Mouse (Mus musculus): Measurements from ENCODE around the gene Rhebl1. TPM values are rescaled to one million over a fixed set of nuclear protein-coding genes. Genes with fewer than 3 reads are reported as not detected.

Gene Rhebl1
- total and polyA plus RNA-seq, 3 experiments = 11.1 to 25.1 (median 17.6) TPM

DNA sequence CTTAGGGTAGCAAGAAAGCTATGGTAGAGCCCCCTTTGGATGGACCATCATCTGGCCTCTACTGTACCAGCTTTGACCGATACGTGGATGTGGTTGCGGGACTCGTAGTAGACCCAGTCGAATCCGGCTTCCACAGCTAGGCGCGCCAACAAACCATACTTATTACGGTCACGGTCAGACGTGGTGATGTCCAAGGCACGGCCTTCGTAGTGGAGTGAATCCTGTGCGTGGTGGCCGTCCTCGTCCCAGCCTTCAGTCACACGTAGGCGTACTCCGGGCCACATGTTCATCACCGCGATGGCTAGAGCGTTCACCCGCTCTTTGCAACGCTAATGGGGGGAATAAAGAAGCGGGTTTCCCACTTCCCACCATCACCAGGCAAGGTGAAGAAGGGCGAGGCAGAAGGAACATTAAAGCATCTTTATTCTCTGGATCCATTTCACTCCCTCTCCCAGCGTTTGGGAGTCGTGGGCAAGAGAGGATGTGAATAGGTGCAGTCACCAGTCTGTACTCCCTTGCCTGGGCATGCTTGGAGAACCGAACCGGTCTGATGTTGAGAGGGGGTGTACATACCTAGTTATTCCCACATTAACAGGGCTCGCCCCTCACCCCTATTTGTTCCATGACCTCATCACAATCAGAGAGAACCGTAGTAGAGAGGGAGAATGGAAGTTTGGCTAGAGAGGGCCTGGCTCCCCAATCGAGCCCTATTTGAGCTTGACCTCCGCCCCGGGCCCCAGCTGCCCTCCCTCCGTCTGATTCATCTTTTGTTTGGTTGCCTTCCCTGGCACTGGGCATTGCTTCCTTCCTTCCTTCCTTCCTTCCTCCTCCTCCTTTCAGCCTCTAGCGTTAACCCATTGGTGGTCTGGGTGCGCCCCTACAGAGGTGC is 650 bp upstream of the Rhebl1 start:
- in situ Hi-C loops (cut with MboI; ENCODE audit: low pct_ligation_motif_present, low pct_unique_long_range_greater_than_20kb, low sequenced_read_pairs) (no loop called here), dilution Hi-C loops (cut with MboI; ENCODE audit: extremely low pct_ligation_motif_present, extremely low pct_unique_long_range_greater_than_20kb, low sequenced_read_pairs) (no loop called here)
- no peak overlapping the region for H3K4me3 ChIP-seq (replicated peaks in 1 of 3; ENCODE audit: low read depth in 2 of 3, low read length in 2 of 3, poor library complexity in 1 of 3)
- peaks cover 3% of the 10 kb centered on the region for H3K27me3 ChIP-seq (replicated peaks)
- peaks cover 0 to 1% of the 10 kb centered on the region in 2 experiments for H3K36me3 ChIP-seq (replicated peaks in 1 of 2; ENCODE audit: control insufficient read depth in 1 of 2, insufficient read depth in 1 of 2, low read length in 1 of 2)
- H3K4me2 ChIP-seq (ENCODE audit: insufficient read depth, low read depth, poor library complexity, severe bottlenecking) = no peak overlapping the region
- DNase-seq (ENCODE audit: extremely low read depth) = no peak
- TF ChIP-seq CHD2 (IDR thresholded peaks at IDR 0.05; ENCODE audit: low read length) (no peak), ZMIZ1 (IDR thresholded peaks at IDR 0.05; ENCODE audit: low read depth, low read length) (no peak), ZNF384 (IDR thresholded peaks at IDR 0.05; ENCODE audit: low read depth, low read length) (no peak), MAFK (IDR thresholded peaks at IDR 0.05; ENCODE audit: insufficient replicate concordance, low read length) (no peak), ZKSCAN1 (IDR thresholded peaks at IDR 0.05; ENCODE audit: borderline replicate concordance, low read depth, low read length) (no peak), NRF1 (IDR thresholded peaks at IDR 0.05; ENCODE audit: low read depth, low read length) (no peak), BHLHE40 (IDR thresholded peaks at IDR 0.05; ENCODE audit: low read depth, low read length) (no peak), POLR2AphosphoS2 (IDR thresholded peaks at IDR 0.05; ENCODE audit: low read depth, low read length) (no peak)
- peaks cover 6 to 8% of the 10 kb centered on the region in 2 experiments; a peak in 3 of 4 replicates for H3K4me1 ChIP-seq (ENCODE audit: control insufficient read depth in 1 of 2, insufficient read depth in 2 of 2)
- no peak overlapping the region for H3K9ac ChIP-seq (ENCODE audit: insufficient read depth, low read depth)
- H3K9me3 ChIP-seq (replicated peaks; ENCODE audit: low read length) = peaks cover 6% of the 10 kb centered on the region
- no peak overlapping the region for H3K27ac ChIP-seq (ENCODE audit: insufficient read depth, low read depth)
- H3K79me2 ChIP-seq (replicated peaks; ENCODE audit: control insufficient read depth, extremely low read depth, insufficient read depth, poor library complexity, severe bottlenecking) = no peaks in the 10 kb centered on the region

DNA sequence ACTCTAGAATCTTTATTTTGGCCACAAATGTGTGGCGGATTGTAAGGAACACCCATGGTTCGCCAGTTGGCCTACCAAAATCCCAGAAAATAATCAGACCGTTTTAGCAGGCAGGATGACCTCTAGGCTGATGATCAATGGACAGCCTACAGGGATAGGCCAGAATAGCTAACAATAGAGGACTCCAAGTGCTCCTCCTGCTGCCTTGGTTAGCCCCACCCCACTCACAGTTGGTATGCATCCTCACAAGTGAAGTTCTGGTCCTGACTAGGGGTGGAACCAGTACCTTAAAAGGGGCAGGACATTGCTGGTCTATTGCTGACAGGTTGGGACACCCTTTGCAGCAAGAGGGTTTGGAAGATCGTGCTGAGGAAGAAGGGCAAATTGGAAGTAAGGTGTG is 1.3 kb downstream of the Rhebl1 start:
- dilution Hi-C loops (cut with MboI; ENCODE audit: extremely low pct_ligation_motif_present, extremely low pct_unique_long_range_greater_than_20kb, low sequenced_read_pairs) (no loop called here), in situ Hi-C loops (cut with MboI; ENCODE audit: low pct_ligation_motif_present, low pct_unique_long_range_greater_than_20kb, low sequenced_read_pairs) (no loop called here)
- TF ChIP-seq MYC (IDR thresholded peaks at IDR 0.05; ENCODE audit: low read depth, low read length) = no peak
- no peak for TF ChIP-seq CTCF (conservative IDR thresholded peaks at IDR 0.05 in 1 of 2, IDR thresholded peaks at IDR 0.05 in 1 of 2; ENCODE audit: low read depth in 2 of 2, low read length in 2 of 2)
- no peak for TF ChIP-seq IRF4 (IDR thresholded peaks at IDR 0.05; ENCODE audit: low read depth, low read length)
- TF ChIP-seq ZMIZ1 (IDR thresholded peaks at IDR 0.05; ENCODE audit: low read depth, low read length) = no peak
- no peak for TF ChIP-seq ZNF384 (IDR thresholded peaks at IDR 0.05; ENCODE audit: low read depth, low read length)
- no peak for TF ChIP-seq CHD2 (IDR thresholded peaks at IDR 0.05; ENCODE audit: low read length)
- TF ChIP-seq GABPA (IDR thresholded peaks at IDR 0.05; ENCODE audit: insufficient replicate concordance, low read depth, low read length) = no peak
- TF ChIP-seq KAT2A (IDR thresholded peaks at IDR 0.05; ENCODE audit: insufficient replicate concordance, low read length) = no peak
- no peak for TF ChIP-seq CHD1 (IDR thresholded peaks at IDR 0.05; ENCODE audit: low read depth, low read length)
- no peak for TF ChIP-seq EP300 (IDR thresholded peaks at IDR 0.05; ENCODE audit: low read length)
- TF ChIP-seq RCOR1 (conservative IDR thresholded peaks at IDR 0.05; ENCODE audit: low read depth, low read length) = no peak
- TF ChIP-seq MAX (IDR thresholded peaks at IDR 0.05; ENCODE audit: low read length) = no peak
- no peak for TF ChIP-seq MEF2A (IDR thresholded peaks at IDR 0.05; ENCODE audit: borderline replicate concordance, low read depth, low read length)
- H3K27ac ChIP-seq (ENCODE audit: insufficient read depth, low read depth) = no peak overlapping the region
- H3K79me2 ChIP-seq (replicated peaks; ENCODE audit: control insufficient read depth, extremely low read depth, insufficient read depth, poor library complexity, severe bottlenecking) = no peaks in the 10 kb centered on the region
- peaks cover 6% of the 10 kb centered on the region for H3K9me3 ChIP-seq (replicated peaks; ENCODE audit: low read length)
- H3K4me1 ChIP-seq (ENCODE audit: control insufficient read depth in 1 of 2, insufficient read depth in 2 of 2) = peaks cover 3 to 8% of the 10 kb centered on the region in 2 experiments; a peak in 3 of 4 replicates
- peaks cover 0 to 1% of the 10 kb centered on the region in 2 experiments for H3K36me3 ChIP-seq (replicated peaks in 1 of 2; ENCODE audit: control insufficient read depth in 1 of 2, insufficient read depth in 1 of 2, low read length in 1 of 2)
- DNase-seq (ENCODE audit: extremely low read depth) = no peak
- H3K4me3 ChIP-seq (replicated peaks in 1 of 3; ENCODE audit: low read depth in 2 of 3, low read length in 2 of 3, poor library complexity in 1 of 3) = no peak overlapping the region
- H3K9ac ChIP-seq (ENCODE audit: insufficient read depth, low read depth) = no peak overlapping the region
- H3K27me3 ChIP-seq (replicated peaks) = peaks cover 4% of the 10 kb centered on the region
- no peak overlapping the region for H3K4me2 ChIP-seq (ENCODE audit: insufficient read depth, low read depth, poor library complexity, severe bottlenecking)
